Mouse (Mus musculus) adrenal gland, adult (tissue): ENCODE data around the gene Adrm1.

Source experiments
- DNase-seq, 2 experiments: peaks; one replicate each; pipeline ENCODE4 v3.0.0; 2022 to 2023; ENCODE audit warnings: low spot score in 1 of 2; ENCODE audit not compliant: inconsistent age in 2 of 2

The Adrm1 gene

DNA sequence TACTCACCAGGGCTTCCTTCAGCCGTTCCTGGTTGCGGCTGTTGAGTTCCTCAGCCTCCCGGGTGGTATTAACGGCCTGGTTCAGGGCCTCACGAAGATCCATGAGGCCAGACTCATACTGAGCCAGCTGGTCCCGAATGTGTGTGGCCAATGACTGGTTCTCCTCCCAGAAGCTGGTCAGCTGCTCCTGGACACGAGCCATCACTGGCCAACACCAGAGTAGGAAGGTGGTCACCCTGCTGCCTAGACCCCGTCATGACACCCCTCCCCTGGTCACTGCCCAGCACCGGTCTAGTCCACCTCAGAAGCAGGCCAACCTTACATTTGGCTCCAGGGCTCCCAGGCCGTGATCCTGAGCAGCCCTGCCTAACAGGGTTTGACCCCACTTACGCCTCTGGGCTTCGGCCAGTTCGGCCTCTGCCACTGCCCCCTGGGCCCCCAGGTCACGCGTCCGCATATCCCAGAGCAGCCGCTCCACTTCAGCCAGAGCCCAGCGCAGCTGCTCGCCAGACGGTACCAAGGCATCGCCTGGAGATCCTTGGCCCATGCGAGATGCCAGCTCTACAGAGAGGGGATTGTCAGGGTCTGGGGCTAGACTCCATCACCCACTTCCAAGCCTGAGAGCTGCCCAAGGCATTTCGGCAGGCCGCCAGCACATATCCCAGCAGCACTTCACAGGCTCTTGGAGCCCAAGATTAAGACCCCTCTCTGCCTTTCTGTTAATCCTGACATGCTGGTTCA lies 12.9 kb downstream of the Adrm1 start:
- DNase-seq = no peak

DNA sequence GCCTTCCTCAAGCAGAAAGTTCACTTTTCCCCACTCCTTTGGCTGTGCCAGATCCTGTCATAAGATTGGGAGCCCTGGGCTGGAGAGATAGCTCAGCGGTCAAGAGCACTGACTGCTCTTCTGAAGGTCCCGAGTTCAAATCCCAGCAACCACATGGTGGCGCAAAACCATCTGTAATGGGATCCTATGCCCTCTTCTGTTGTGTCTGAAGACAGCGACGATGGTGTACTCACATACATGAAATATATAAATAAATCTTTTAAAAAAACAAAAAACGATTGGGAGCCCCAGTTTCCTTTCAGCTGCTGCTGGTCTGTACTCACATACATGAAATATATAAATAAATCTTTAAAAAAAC lies 13.4 kb downstream of the Adrm1 start:
- no peak for DNase-seq

GRCm38 (mm10) chr2:180185686-180186085 lies 14.4 kb downstream of the Adrm1 start:
- DNase-seq = no peak

DNA sequence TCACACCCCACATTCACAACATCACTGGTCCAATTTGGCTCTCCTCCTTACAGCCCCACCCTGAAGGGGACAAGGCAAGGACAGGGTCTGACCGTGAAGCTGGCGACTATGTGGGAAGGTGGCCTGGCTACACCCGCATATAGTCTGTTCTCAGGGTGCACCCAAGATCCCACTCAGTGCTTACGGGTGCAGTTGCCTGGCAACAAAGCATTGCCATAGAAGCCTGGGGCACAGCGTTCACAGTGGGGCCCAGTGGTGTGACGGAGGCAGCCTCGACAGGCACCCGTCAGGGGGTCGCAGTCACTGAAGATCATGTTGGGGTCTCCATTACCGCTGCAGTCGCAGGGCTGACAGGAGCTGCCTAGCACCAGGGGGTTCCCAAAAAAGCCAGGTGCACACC lies 16.1 kb downstream of the Adrm1 start:
- no peak for DNase-seq

GRCm38 (mm10) chr2:180196610-180197322 lies 25.5 kb downstream of the Adrm1 start:
- DNase-seq = no peak

- DNase-seq = peak; percentile 78 to 79
Measured at GRCm38 (mm10) chr2:180197323-180198037, 26.2 kb downstream of the Adrm1 start.

DNA sequence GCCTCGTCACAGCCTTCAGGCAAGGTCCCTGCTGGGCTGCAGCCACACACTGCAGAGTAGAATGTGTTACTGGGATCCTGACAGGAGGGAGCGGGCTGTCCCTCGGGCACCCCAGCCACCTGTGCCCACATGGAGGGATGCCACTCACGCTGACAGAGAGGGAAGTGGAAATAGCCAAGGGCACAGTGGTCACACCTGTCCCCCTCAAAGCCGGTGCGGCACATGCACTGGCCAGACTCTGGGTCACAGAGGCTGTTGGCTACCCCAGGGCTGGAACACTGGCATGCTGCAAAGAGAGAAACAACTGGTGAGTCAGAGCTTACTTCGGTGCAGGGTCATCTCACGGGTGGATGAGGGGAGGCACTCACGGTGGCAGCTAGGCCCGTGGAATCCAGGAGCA lies 27.5 kb downstream of the Adrm1 start:
- peak; percentile 48 to 79 for DNase-seq

GRCm38 (mm10) chr2:180200681-180201080 lies 29.4 kb downstream of the Adrm1 start:
- no peak for DNase-seq

- no peak for DNase-seq
Measured at GRCm38 (mm10) chr2:180201303-180201702, 30.0 kb downstream of the Adrm1 start.

GRCm38 (mm10) chr2:180202263-180202662 lies 31.0 kb downstream of the Adrm1 start:
- DNase-seq = no peak

DNA sequence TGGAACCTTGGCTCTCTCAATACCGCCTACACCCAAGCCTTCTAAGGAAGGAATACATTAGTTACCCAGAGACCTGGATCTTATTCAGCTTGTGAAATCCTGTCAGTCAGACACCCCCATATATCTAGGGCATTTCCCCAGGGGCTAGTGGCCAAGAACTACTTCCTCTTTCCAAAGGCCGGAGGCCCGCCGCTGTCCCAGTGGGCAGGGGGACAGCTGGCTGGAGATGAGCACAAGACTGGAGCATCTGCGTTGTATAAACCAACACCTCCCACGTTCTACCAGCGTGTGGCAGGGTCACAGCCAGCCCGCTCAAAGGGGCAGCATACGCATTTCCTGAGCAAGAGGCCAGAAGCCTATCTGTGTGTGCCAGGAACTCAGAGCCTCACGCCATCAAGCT lies 31.5 kb downstream of the Adrm1 start:
- DNase-seq = no peak

DNA sequence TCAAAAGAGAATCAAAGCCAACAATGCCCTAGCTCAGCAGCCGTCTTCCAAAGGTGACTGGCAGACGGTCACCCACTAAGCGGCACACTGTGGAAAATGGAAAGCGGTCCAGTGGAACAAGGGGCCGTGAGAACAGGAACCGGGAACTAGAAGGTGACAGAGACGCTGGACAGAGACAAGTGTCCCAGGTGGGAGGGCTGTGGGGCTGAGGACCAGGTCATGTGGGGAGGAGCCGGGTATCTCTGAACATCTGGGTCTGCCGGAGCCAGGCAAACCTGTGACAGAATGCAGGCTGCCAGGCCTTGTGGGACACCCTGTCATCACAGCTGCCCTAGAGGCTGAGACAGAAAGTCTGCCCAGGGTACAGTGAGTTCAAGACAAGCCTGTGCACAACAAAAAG lies 33.2 kb downstream of the Adrm1 start:
- no peak for DNase-seq

- no peak for DNase-seq
Measured at GRCm38 (mm10) chr2:180205083-180205955, 34.0 kb downstream of the Adrm1 start.

DNA sequence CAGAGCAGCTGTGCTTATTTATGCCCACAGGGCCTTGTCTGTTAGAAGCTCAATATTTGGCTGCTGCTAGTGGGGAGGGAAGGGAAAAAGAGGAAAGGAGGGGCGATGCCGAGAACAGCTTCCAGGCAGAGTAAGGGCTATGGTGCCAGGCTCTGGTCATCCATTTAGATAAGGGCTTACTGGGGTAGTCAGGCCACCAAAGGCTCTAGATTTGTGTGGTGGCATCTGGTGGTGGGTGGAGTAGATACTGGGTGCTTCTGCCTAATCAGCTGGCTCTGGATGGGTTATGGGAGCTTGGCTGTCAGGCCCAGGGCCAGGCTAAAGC lies 34.6 kb downstream of the Adrm1 start:
- DNase-seq = no peak

DNA sequence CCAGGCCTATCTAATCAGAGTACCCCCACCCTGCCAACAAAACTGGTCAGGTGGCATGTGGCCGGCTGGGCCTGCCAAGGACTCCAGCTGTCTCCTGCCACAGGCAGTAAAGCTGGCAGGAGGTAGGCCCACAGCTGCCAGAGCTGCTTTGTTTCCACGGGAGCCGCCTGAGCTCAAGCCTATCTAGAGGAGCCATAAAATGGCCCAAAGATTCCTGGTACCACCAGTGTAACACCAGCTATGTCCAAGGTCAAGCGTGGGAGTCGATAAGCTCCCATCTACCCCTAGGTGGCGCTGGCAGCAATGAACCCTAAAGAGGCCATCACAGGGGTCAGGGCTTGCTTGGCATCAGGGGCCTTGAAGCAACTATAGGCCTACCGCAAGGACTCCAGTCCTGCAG lies 36.6 kb downstream of the Adrm1 start:
- peak; percentile 71 to 88 for DNase-seq

DNA sequence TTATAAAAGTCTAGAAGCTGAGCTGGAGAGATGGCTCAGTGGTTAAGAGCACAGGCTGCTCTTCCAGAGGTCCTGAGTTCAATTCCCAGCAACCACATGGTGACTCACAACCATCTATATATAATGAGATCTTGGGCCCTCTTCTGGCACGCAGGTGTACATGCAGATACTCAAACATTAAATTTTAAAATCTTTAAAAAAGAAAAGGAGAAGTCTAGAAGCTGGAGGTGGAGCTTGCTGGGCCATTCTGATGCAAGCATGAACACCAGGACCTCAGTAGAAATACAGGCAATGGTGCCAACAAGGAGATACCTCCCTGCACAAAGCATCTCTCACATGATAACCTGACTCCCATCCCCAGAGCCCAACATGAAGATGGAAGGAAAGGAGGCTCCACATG lies 37.7 kb downstream of the Adrm1 start:
- no peak for DNase-seq

- no peak for DNase-seq
Measured at GRCm38 (mm10) chr2:180212255-180212654, 41.0 kb downstream of the Adrm1 start.

GRCm38 (mm10) chr2:180214352-180214978 lies 43.2 kb downstream of the Adrm1 start:
- DNase-seq = peak in 1 of 2 experiments; percentile 76

- peak; percentile 74 to 85 for DNase-seq
Measured at GRCm38 (mm10) chr2:180215011-180215461, 43.8 kb downstream of the Adrm1 start.

- DNase-seq = peak; percentile 91 to 93
Measured at GRCm38 (mm10) chr2:180215951-180216350, 44.7 kb downstream of the Adrm1 start.

DNA sequence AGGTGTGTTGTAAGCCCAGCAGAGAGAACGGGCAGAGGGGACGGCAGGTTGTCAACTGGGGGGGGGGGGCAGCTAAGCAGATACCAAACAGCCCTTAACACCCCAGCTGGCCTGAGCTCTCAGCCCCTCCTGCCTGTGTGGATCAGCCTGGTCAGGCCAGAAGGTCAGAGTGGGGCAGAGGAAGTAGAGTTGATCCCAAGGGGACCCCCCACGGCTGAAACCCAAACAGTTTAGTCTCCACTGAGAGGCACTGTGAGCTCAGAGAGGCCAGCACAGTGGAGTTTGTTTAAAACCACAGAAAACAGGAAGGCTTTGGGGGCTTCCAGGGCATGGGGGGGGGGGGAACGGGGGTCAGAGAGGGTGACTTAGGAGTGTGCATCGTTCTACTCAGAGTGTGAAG lies 45.6 kb downstream of the Adrm1 start:
- DNase-seq = no peak
